Mouse (Mus musculus): ENCODE results near the gene Gpc3. TPM values are rescaled to one million over a fixed set of nuclear protein-coding genes. Genes with fewer than 3 reads are reported as not detected.

The Gpc3 gene
- polyA plus RNA-seq, 1 experiment from 2014 or later: 596 TPM

- H3K4me3 ChIP-seq (replicated peaks): no peak overlapping the region
- H3K27me3 ChIP-seq (replicated peaks): no peaks in the 10 kb centered on the region
- no peaks in the 10 kb centered on the region for H3K4me1 ChIP-seq
- H3K4me2 ChIP-seq: no peak overlapping the region
- H3K27ac ChIP-seq: no peak overlapping the region
- H3K9me3 ChIP-seq: no peaks in the 10 kb centered on the region
- H3K36me3 ChIP-seq: no peaks in the 10 kb centered on the region
- ATAC-seq (ENCODE audit: insufficient read depth, low FRiP score, low read depth): no peak
- no peak overlapping the region for H3K9ac ChIP-seq
- 67% methylated on average over 4 of the region's 4 CpGs for WGBS
Observed at GRCm38 (mm10) chrX:52320653-52321052, 293.1 kb downstream of the Gpc3 start.

GRCm38 (mm10) chrX:52310976-52311375, 302.8 kb downstream of the Gpc3 start:
- no peak overlapping the region for H3K9ac ChIP-seq
- no peaks in the 10 kb centered on the region for H3K9me3 ChIP-seq
- 74% methylated on average over 2 of the region's 2 CpGs for WGBS
- H3K27me3 ChIP-seq (replicated peaks): 0 out of 2 replicates have a peak, but pooled peaks cover 3% of the 10 kb centered on the region
- no peak overlapping the region for H3K4me3 ChIP-seq (replicated peaks)
- no peak overlapping the region for H3K4me2 ChIP-seq
- no peak overlapping the region for H3K27ac ChIP-seq
- no peaks in the 10 kb centered on the region for H3K36me3 ChIP-seq
- ATAC-seq (ENCODE audit: insufficient read depth, low FRiP score, low read depth): no peak
- no peaks in the 10 kb centered on the region for H3K4me1 ChIP-seq

GRCm38 (mm10) chrX:52305226-52305625, 308.5 kb downstream of the Gpc3 start:
- Histone ChIP-seq H3K27ac (no peak overlapping the region), H3K9me3 (no peaks in the 10 kb centered on the region), H3K4me3 (replicated peaks) (no peak overlapping the region), H3K27me3 (replicated peaks) (no peaks in the 10 kb centered on the region), H3K4me1 (no peaks in the 10 kb centered on the region), H3K9ac (no peak overlapping the region), H3K36me3 (no peaks in the 10 kb centered on the region), H3K4me2 (no peak overlapping the region)
- WGBS: 85% methylated on average over 4 of the region's 4 CpGs
- ATAC-seq (ENCODE audit: insufficient read depth, low FRiP score, low read depth): no peak

GRCm38 (mm10) chrX:52288792-52289191, 325.0 kb downstream of the Gpc3 start:
- Histone ChIP-seq H3K9ac (no peak overlapping the region), H3K4me2 (no peak overlapping the region), H3K9me3 (no peaks in the 10 kb centered on the region), H3K4me1 (no peaks in the 10 kb centered on the region), H3K4me3 (replicated peaks) (no peak overlapping the region), H3K27ac (no peak overlapping the region), H3K27me3 (replicated peaks) (no peaks in the 10 kb centered on the region), H3K36me3 (no peaks in the 10 kb centered on the region)
- WGBS: 52% methylated on average over 1 of the region's 1 CpGs
- no peak for ATAC-seq (ENCODE audit: insufficient read depth, low FRiP score, low read depth)

- Histone ChIP-seq H3K27me3 (replicated peaks) (no peaks in the 10 kb centered on the region), H3K4me2 (no peak overlapping the region), H3K9me3 (no peaks in the 10 kb centered on the region), H3K9ac (no peak overlapping the region), H3K36me3 (no peaks in the 10 kb centered on the region), H3K4me3 (replicated peaks) (no peak overlapping the region), H3K4me1 (no peaks in the 10 kb centered on the region), H3K27ac (no peak overlapping the region)
- WGBS: 76% methylated on average over 6 of the region's 6 CpGs
- no peak for ATAC-seq (ENCODE audit: insufficient read depth, low FRiP score, low read depth)
Observed at GRCm38 (mm10) chrX:52287944-52288343, 325.8 kb downstream of the Gpc3 start.

GRCm38 (mm10) chrX:52282070-52282469, 331.7 kb downstream of the Gpc3 start:
- H3K36me3 ChIP-seq: no peaks in the 10 kb centered on the region
- no peak overlapping the region for H3K27ac ChIP-seq
- ATAC-seq (ENCODE audit: insufficient read depth, low FRiP score, low read depth): no peak
- H3K4me1 ChIP-seq: no peaks in the 10 kb centered on the region
- H3K27me3 ChIP-seq (replicated peaks): no peaks in the 10 kb centered on the region
- 64% methylated on average over 4 of the region's 4 CpGs for WGBS
- H3K4me3 ChIP-seq (replicated peaks): no peak overlapping the region
- no peak overlapping the region for H3K9ac ChIP-seq
- no peaks in the 10 kb centered on the region for H3K9me3 ChIP-seq
- no peak overlapping the region for H3K4me2 ChIP-seq

- Histone ChIP-seq H3K27me3 (replicated peaks) (no peaks in the 10 kb centered on the region), H3K27ac (no peak overlapping the region), H3K36me3 (no peaks in the 10 kb centered on the region), H3K4me1 (no peaks in the 10 kb centered on the region), H3K4me2 (no peak overlapping the region), H3K4me3 (replicated peaks) (no peak overlapping the region), H3K9me3 (no peaks in the 10 kb centered on the region), H3K9ac (no peak overlapping the region)
- no peak for ATAC-seq (ENCODE audit: insufficient read depth, low FRiP score, low read depth)
- 85% methylated on average over 6 of the region's 6 CpGs for WGBS
Observed at GRCm38 (mm10) chrX:52281103-52281900, 332.4 kb downstream of the Gpc3 start.

GRCm38 (mm10) chrX:52278687-52279359, 334.9 kb downstream of the Gpc3 start:
- Histone ChIP-seq H3K9ac (no peak overlapping the region), H3K27me3 (replicated peaks) (no peaks in the 10 kb centered on the region), H3K27ac (no peak overlapping the region), H3K4me3 (replicated peaks) (no peak overlapping the region), H3K4me1 (no peaks in the 10 kb centered on the region), H3K4me2 (no peak overlapping the region), H3K36me3 (no peaks in the 10 kb centered on the region), H3K9me3 (no peaks in the 10 kb centered on the region)
- 64% methylated on average over 3 of the region's 3 CpGs for WGBS
- ATAC-seq (ENCODE audit: insufficient read depth, low FRiP score, low read depth): no peak

- Histone ChIP-seq H3K4me3 (replicated peaks) (no peak overlapping the region), H3K4me1 (no peaks in the 10 kb centered on the region), H3K9me3 (no peaks in the 10 kb centered on the region), H3K4me2 (no peak overlapping the region), H3K27ac (no peak overlapping the region), H3K36me3 (no peaks in the 10 kb centered on the region), H3K27me3 (replicated peaks) (no peaks in the 10 kb centered on the region), H3K9ac (no peak overlapping the region)
- 73% methylated on average over 1 of the region's 1 CpGs for WGBS
- ATAC-seq (ENCODE audit: insufficient read depth, low FRiP score, low read depth): no peak
Observed at GRCm38 (mm10) chrX:52277599-52277998, 336.2 kb downstream of the Gpc3 start.

- 76% methylated on average over 7 of the region's 7 CpGs for WGBS
- ATAC-seq (ENCODE audit: insufficient read depth, low FRiP score, low read depth): no peak
- H3K9ac ChIP-seq: no peak overlapping the region
- H3K27me3 ChIP-seq (replicated peaks): no peaks in the 10 kb centered on the region
- no peaks in the 10 kb centered on the region for H3K4me1 ChIP-seq
- no peak overlapping the region for H3K27ac ChIP-seq
- no peaks in the 10 kb centered on the region for H3K9me3 ChIP-seq
- H3K36me3 ChIP-seq: no peaks in the 10 kb centered on the region
- H3K4me3 ChIP-seq (replicated peaks): no peak overlapping the region
- H3K4me2 ChIP-seq: no peak overlapping the region
Observed at GRCm38 (mm10) chrX:52273016-52273415, 340.7 kb downstream of the Gpc3 start.

- H3K4me3 ChIP-seq (replicated peaks): no peak overlapping the region
- H3K36me3 ChIP-seq: no peaks in the 10 kb centered on the region
- ATAC-seq (ENCODE audit: insufficient read depth, low FRiP score, low read depth): no peak
- no peaks in the 10 kb centered on the region for H3K9me3 ChIP-seq
- no peaks in the 10 kb centered on the region; the same call in 1 of the 2 replicates for H3K4me1 ChIP-seq
- WGBS: 56% methylated on average over 11 of the region's 11 CpGs
- no peaks in the 10 kb centered on the region for H3K27me3 ChIP-seq (replicated peaks)
- no peak overlapping the region for H3K27ac ChIP-seq
- no peak overlapping the region for H3K9ac ChIP-seq
- H3K4me2 ChIP-seq: no peak overlapping the region
Observed at GRCm38 (mm10) chrX:52261991-52262390, 351.8 kb downstream of the Gpc3 start.

- H3K4me1 ChIP-seq: no peaks in the 10 kb centered on the region; the same call in 1 of the 2 replicates
- 47% methylated on average over 7 of the region's 7 CpGs for WGBS
- no peaks in the 10 kb centered on the region for H3K27me3 ChIP-seq (replicated peaks)
- H3K9me3 ChIP-seq: no peaks in the 10 kb centered on the region
- no peak overlapping the region for H3K4me3 ChIP-seq (replicated peaks)
- H3K4me2 ChIP-seq: no peak overlapping the region
- H3K36me3 ChIP-seq: no peaks in the 10 kb centered on the region
- no peak overlapping the region for H3K9ac ChIP-seq
- ATAC-seq (ENCODE audit: insufficient read depth, low FRiP score, low read depth): no peak
- no peak overlapping the region for H3K27ac ChIP-seq
Observed at GRCm38 (mm10) chrX:52261546-52261945, 352.2 kb downstream of the Gpc3 start.

All from stomach, embryonic 15.5 days (tissue).